Mouse (Mus musculus) B cell, adult 62 days (primary cell): ENCODE measurements around the gene Crat. TPM values are rescaled to one million over a fixed set of nuclear protein-coding genes. Genes with fewer than 3 reads are reported as not detected.

Source experiments
- total RNA-seq: library from RNA; stranded (reverse); gene quantifications from 4 replicates; pipeline ENCODE4 v1.2.4, GENCODE M21; 2023

Crat gene
- total RNA-seq: 22.6 to 29.0 TPM (median 24.8 TPM) in 4 replicates

GRCm38 (mm10) chr2:30415157-30415935 lies at the start of gene Crat:
Gene Crat, minus strand, starts transcription at chr2:30415813.

GRCm38 (mm10) chr2:30415936-30416648 lies 479 bp upstream of the Crat start, which contains the start of gene Ptpa:
Gene Ptpa, plus strand, starts transcription at chr2:30416039.

GRCm38 (mm10) chr2:30392114-30392576 lies 23.5 kb downstream of the Crat start, which contains the start of gene Dolpp1:
Gene Dolpp1, plus strand, starts transcription at chr2:30392254.

GRCm38 (mm10) chr2:30363773-30364650 lies 51.6 kb downstream of the Crat start, which contains the start of gene Miga2:
Gene Miga2, plus strand, starts transcription at chr2:30364233.

GRCm38 (mm10) chr2:30358533-30359531 lies 56.8 kb downstream of the Crat start, which contains the start of gene Sh3glb2:
Gene Sh3glb2, minus strand, starts transcription at chr2:30359337.

Other genes with a start within 250 kb of the Crat start
- 9.1 to 10.6 TPM (median 9.8 TPM) in 4 replicates for gene Endog, start 244.3 kb downstream of the Crat start, total RNA-seq
- gene Spout1, start 237.4 kb downstream of the Crat start, total RNA-seq: 21.7 to 24.0 TPM (median 22.9 TPM) in 4 replicates
- 3.4 to 7.6 TPM (median 6.2 TPM) in 4 replicates for gene Kyat1, start 210.0 kb downstream of the Crat start, total RNA-seq
- gene Lrrc8a, start 178.1 kb downstream of the Crat start, total RNA-seq: 26.3 to 31.2 TPM (median 29.3 TPM) in 4 replicates
- 2.3 to 4.4 TPM (median 4.1 TPM) in 4 replicates for gene Gm28035, start 175.2 kb downstream of the Crat start, total RNA-seq
- 6.1 to 8.7 TPM (median 7.0 TPM) in 4 replicates for gene Phyhd1, start 149.6 kb downstream of the Crat start, total RNA-seq
- gene Gm28038, start 134.8 kb downstream of the Crat start, total RNA-seq: 5.4 TPM in 1 of 4 replicates, not detected in the others
- gene Dolk, start 129.5 kb downstream of the Crat start, total RNA-seq: 8.9 to 11.2 TPM (median 10.7 TPM) in 4 replicates
- 42.9 to 59.6 TPM (median 52.2 TPM) in 4 replicates for gene Nup188, start 129.4 kb downstream of the Crat start, total RNA-seq
- 54.4 to 80.8 TPM (median 65.5 TPM) in 4 replicates for gene Sh3glb2, start 56.5 kb downstream of the Crat start, total RNA-seq
- gene Miga2, start 51.6 kb downstream of the Crat start, total RNA-seq: 17.2 to 23.8 TPM (median 18.8 TPM) in 4 replicates
- gene Dolpp1, start 23.6 kb downstream of the Crat start, total RNA-seq: 20.2 to 24.7 TPM (median 22.6 TPM) in 4 replicates
- gene Ptpa, start 226 bp upstream of the Crat start, total RNA-seq: 125 to 142 TPM (median 136 TPM) in 4 replicates
- 3.1 to 4.2 TPM (median 3.7 TPM) in 4 replicates for gene Ier5l, start 58.4 kb upstream of the Crat start, total RNA-seq
- 7.1 to 10.8 TPM (median 8.6 TPM) in 4 replicates for gene Cstad, start 179.2 kb upstream of the Crat start, total RNA-seq